Comparison of ENCODE assay signal across 9 mouse cellular contexts in genomic region chrX:165362798-165363197, GRCm38 (mm10). TPM values are rescaled to one million over a fixed set of nuclear protein-coding genes. Genes with fewer than 3 reads are reported as not detected.
DNase-seq lines count a peak whose midpoint lies in the region; ATAC-seq and TF ChIP-seq lines count a peak whose summit lies in the region.
"Had no signal": no experiment of that assay in that cellular context is flagged by ENCODE, and none has a peak within 500 bp of the region (broad histone marks: within the 10 kb centered on the region; RNA-seq: fewer than 3 reads in every experiment).

No protein-coding gene starts in this region.

- no peaks in the 10 kb centered on the region for H3K4me1 ChIP-seq in limb, embryonic 14.5 days (ENCODE audit: control insufficient read depth, insufficient read depth, low read length)
- no peaks in the 10 kb centered on the region for H3K4me1 ChIP-seq in limb, embryonic 10.5 days
- H3K4me1 ChIP-seq: limb, embryonic 12.5 days had no signal

- no peak overlapping the region for H3K4me2 ChIP-seq in limb, embryonic 14.5 days (replicated peaks; ENCODE audit: low read depth, low read length, severe bottlenecking)
- H3K4me2 ChIP-seq: limb, embryonic 12.5 days had no signal

- 69% methylated on average over 1 of the region's 1 CpGs for WGBS in limb, embryonic 14.5 days
- WGBS in limb, embryonic 10.5 days, result 83% methylated on average over 1 of the region's 1 CpGs

- H3K27me3 ChIP-seq in limb, embryonic 14.5 days (ENCODE audit: control insufficient read depth, insufficient read depth, low read length), result no peaks in the 10 kb centered on the region
- 0 out of 2 replicates have a peak, but pooled peaks cover 8% of the 10 kb centered on the region for H3K27me3 ChIP-seq in limb, embryonic 10.5 days (ENCODE audit: low read depth, poor library complexity, severe bottlenecking)
- H3K27me3 ChIP-seq: limb, embryonic 12.5 days had no signal

- H3K27ac ChIP-seq in limb, embryonic 14.5 days (replicated peaks; ENCODE audit: low read depth, low read length), result no peak overlapping the region
- no peak overlapping the region for H3K27ac ChIP-seq in limb, embryonic 10.5 days
- H3K27ac ChIP-seq: limb, embryonic 12.5 days had no signal

- no peak for TF ChIP-seq POLR2A in limb, embryonic 14.5 days (IDR thresholded peaks at IDR 0.05; ENCODE audit: borderline replicate concordance, extremely low read depth, insufficient read depth, insufficient read length)

- no peak for ATAC-seq in limb, embryonic 14.5 days (ENCODE audit: low FRiP score, low read depth)

- no peaks in the 10 kb centered on the region for H3K9me3 ChIP-seq in limb, embryonic 14.5 days (ENCODE audit: control insufficient read depth, low read length)
- H3K9me3 ChIP-seq in limb, embryonic 10.5 days (replicated peaks), result no peaks in the 10 kb centered on the region
- H3K9me3 ChIP-seq: limb, embryonic 12.5 days had no signal

- no peak overlapping the region for H3K9ac ChIP-seq in limb, embryonic 14.5 days (ENCODE audit: low read depth, low read length, severe bottlenecking)
- H3K9ac ChIP-seq: limb, embryonic 12.5 days had no signal

- peak; percentile 5 for DNase-seq in limb, embryonic 14.5 days (ENCODE audit: low spot score)
- no peak for DNase-seq in limb, embryonic 10.5 days (ENCODE audit: low spot score)
- peak; percentile 55 for DNase-seq in adrenal gland, postnatal 25 days
- DNase-seq in cerebellum, postnatal 14 days, result peak; percentile 86 to 88
- peak; percentile 41 to 64 for DNase-seq in kidney, postnatal 4 days
- DNase-seq in skeletal muscle tissue, adult 2 months (ENCODE audit: low read depth, low spot score), result peak; percentile 10
- DNase-seq in B cell, adult 2 months, result no peak
- DNase-seq in thymus, postnatal 36 days, result no peak

- H3K4me3 ChIP-seq in limb, embryonic 14.5 days (replicated peaks; ENCODE audit: low read length), result no peak overlapping the region
- no peak overlapping the region for H3K4me3 ChIP-seq in limb, embryonic 10.5 days
- H3K4me3 ChIP-seq: limb, embryonic 12.5 days had no signal

- H3K36me3 ChIP-seq in limb, embryonic 14.5 days (ENCODE audit: control insufficient read depth, insufficient read depth, low read length), result no peaks in the 10 kb centered on the region
- no peaks in the 10 kb centered on the region for H3K36me3 ChIP-seq in limb, embryonic 10.5 days
- H3K36me3 ChIP-seq: limb, embryonic 12.5 days had no signal

RNA-seq across cellular contexts. Expression of gene Glra2, which starts 35.6 kb away (rescaled TPM):
- polyA plus RNA-seq in limb, embryonic 14.5 days (2012; rRNA removed), result 0.05 and 0.18 TPM in 2 replicates
- not detected in 2 replicates for polyA plus RNA-seq in limb, embryonic 14.5 days (2014; fragmentation: Nextera tagmentation; extraction: Ambion mirVana)
- polyA plus RNA-seq in limb, embryonic 10.5 days (2016; fragmentation: Nextera tagmentation; extraction: Ambion mirVana), result not detected in 2 replicates
- total RNA-seq in adrenal gland, postnatal 25 days (2021), result not detected in 2 replicates
- polyA plus RNA-seq: limb, embryonic 12.5 days had no signal

Comparison
In these comparisons a context has a peak if more than half of its experiments do, and no peak if none do; other contexts are left out.
1. DNase-seq: peak in limb, embryonic 14.5 days (single experiment), adrenal gland, postnatal 25 days (single experiment), cerebellum, postnatal 14 days (2 of 2), kidney, postnatal 4 days (2 of 2) and skeletal muscle tissue, adult 2 months (single experiment); none in limb, embryonic 10.5 days (single experiment), B cell, adult 2 months (0 of 2) and thymus, postnatal 36 days (0 of 2).